Mouse (Mus musculus): Measurements from ENCODE around the gene Eif4e1b. TPM values are rescaled to one million over a fixed set of nuclear protein-coding genes. Genes with fewer than 3 reads are reported as not detected.

The Eif4e1b gene
- polyA plus RNA-seq, 1 experiment from 2014 or later: not detected

DNA sequence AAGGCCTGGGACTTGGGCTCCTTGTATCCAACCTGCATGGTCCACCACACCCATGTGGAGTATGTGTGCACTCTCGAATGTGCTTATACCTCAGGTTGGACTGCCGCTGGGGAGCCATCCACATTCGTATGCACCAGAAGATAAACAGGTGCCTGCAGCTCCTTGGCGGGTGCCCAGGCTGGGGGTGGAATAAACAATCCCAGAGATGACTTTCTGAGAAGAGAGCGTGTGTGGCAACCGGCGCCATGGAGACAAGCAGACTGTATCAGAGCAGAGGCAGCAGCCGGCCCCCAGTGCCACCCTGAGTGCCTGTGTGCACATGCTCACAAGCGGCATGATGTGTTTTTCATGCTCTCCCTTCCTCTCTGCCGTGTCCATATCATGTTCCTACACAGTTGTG is 31.1 kb upstream of the Eif4e1b start:
- no peak overlapping the region for H3K4me2 ChIP-seq
- no peaks in the 10 kb centered on the region for H3K9me3 ChIP-seq (replicated peaks)
- no peaks in the 10 kb centered on the region for H3K36me3 ChIP-seq
- ATAC-seq (ENCODE audit: low read depth) (no peak), DNase-seq (no peak)
- H3K4me3 ChIP-seq (replicated peaks): no peak overlapping the region
- peaks cover 9% of the 10 kb centered on the region for H3K4me1 ChIP-seq (replicated peaks)
- H3K27me3 ChIP-seq: peaks cover 92% of the 10 kb centered on the region
- no peak overlapping the region for H3K9ac ChIP-seq
- no peak overlapping the region for H3K27ac ChIP-seq
- WGBS (ENCODE audit: insufficient replicate concordance): 60% methylated on average over 10 of the region's 10 CpGs

- 55% methylated on average over 6 of the region's 6 CpGs for WGBS (ENCODE audit: insufficient replicate concordance)
- peaks cover 92% of the 10 kb centered on the region for H3K27me3 ChIP-seq
These were observed 30.1 kb upstream of the Eif4e1b start for GRCm38 (mm10) chr13:54753733-54754132.

GRCm38 (mm10) chr13:54754169-54755080 is 29.4 kb upstream of the Eif4e1b start:
- no peak for ATAC-seq (ENCODE audit: low read depth)
- H3K27ac ChIP-seq: no peak overlapping the region
- H3K9ac ChIP-seq: no peak overlapping the region
- H3K4me1 ChIP-seq (replicated peaks): peaks cover 7% of the 10 kb centered on the region
- WGBS (ENCODE audit: insufficient replicate concordance): 34% methylated on average over 12 of the region's 12 CpGs
- H3K27me3 ChIP-seq: peaks cover 92% of the 10 kb centered on the region
- no peak for DNase-seq
- no peaks in the 10 kb centered on the region for H3K9me3 ChIP-seq (replicated peaks)
- H3K4me2 ChIP-seq: no peak overlapping the region
- no peaks in the 10 kb centered on the region for H3K36me3 ChIP-seq
- H3K4me3 ChIP-seq (replicated peaks): no peak overlapping the region

More at GRCm38 (mm10) chr13:54753733-54754132, 30.1 kb upstream of the Eif4e1b start:
- ATAC-seq (ENCODE audit: low read depth) (no peak), DNase-seq (no peak)
- peaks cover 11% of the 10 kb centered on the region for H3K4me1 ChIP-seq (replicated peaks)
- no peak overlapping the region for H3K9ac ChIP-seq
- H3K27ac ChIP-seq: no peak overlapping the region
- no peaks in the 10 kb centered on the region for H3K36me3 ChIP-seq
- no peak overlapping the region for H3K4me3 ChIP-seq (replicated peaks)
- no peaks in the 10 kb centered on the region for H3K9me3 ChIP-seq (replicated peaks)
- no peak overlapping the region for H3K4me2 ChIP-seq

- DNase-seq (no peak), ATAC-seq (ENCODE audit: low read depth) (no peak)
- H3K36me3 ChIP-seq: no peaks in the 10 kb centered on the region
- H3K9me3 ChIP-seq (replicated peaks): no peaks in the 10 kb centered on the region
- H3K27ac ChIP-seq: no peak overlapping the region
- no peak overlapping the region for H3K4me3 ChIP-seq (replicated peaks)
- H3K9ac ChIP-seq: no peak overlapping the region
- H3K4me1 ChIP-seq (replicated peaks): peaks cover 2% of the 10 kb centered on the region; the same call in 1 of the 2 replicates
- 16% methylated on average over 9 of the region's 9 CpGs for WGBS (ENCODE audit: insufficient replicate concordance)
- peaks cover 92% of the 10 kb centered on the region for H3K27me3 ChIP-seq
- H3K4me2 ChIP-seq: no peak overlapping the region
These were observed 28.5 kb upstream of the Eif4e1b start for GRCm38 (mm10) chr13:54755201-54755830.

- Histone ChIP-seq H3K4me3 (replicated peaks) (no peak overlapping the region), H3K4me1 (replicated peaks) (peaks cover 2% of the 10 kb centered on the region; the same call in 1 of the 2 replicates), H3K4me2 (no peak overlapping the region), H3K9ac (no peak overlapping the region), H3K36me3 (no peaks in the 10 kb centered on the region), H3K27ac (no peak overlapping the region), H3K27me3 (peaks cover 90% of the 10 kb centered on the region), H3K9me3 (replicated peaks) (no peaks in the 10 kb centered on the region)
- no peak for DNase-seq
- 69% methylated on average over 8 of the region's 8 CpGs for WGBS (ENCODE audit: insufficient replicate concordance)
- no peak for ATAC-seq (ENCODE audit: low read depth)
These were observed 27.6 kb upstream of the Eif4e1b start for GRCm38 (mm10) chr13:54756156-54756712.

GRCm38 (mm10) chr13:54757093-54757830 is 26.5 kb upstream of the Eif4e1b start:
- Histone ChIP-seq H3K4me3 (replicated peaks) (no peak overlapping the region), H3K9me3 (replicated peaks) (no peaks in the 10 kb centered on the region), H3K27ac (no peak overlapping the region), H3K4me1 (replicated peaks) (peaks cover 2% of the 10 kb centered on the region; the same call in 1 of the 2 replicates), H3K27me3 (peaks cover 87% of the 10 kb centered on the region), H3K36me3 (no peaks in the 10 kb centered on the region), H3K4me2 (peak overlapping the region; percentile 50), H3K9ac (no peak overlapping the region)
- 43% methylated on average over 10 of the region's 10 CpGs for WGBS (ENCODE audit: insufficient replicate concordance)
- no peak for ATAC-seq (ENCODE audit: low read depth)
- DNase-seq: no peak

GRCm38 (mm10) chr13:54758045-54758755 is 25.6 kb upstream of the Eif4e1b start:
- WGBS (ENCODE audit: insufficient replicate concordance): under 1% methylated on average over 43 of the region's 43 CpGs
- H3K4me1 ChIP-seq (replicated peaks): peaks cover 2% of the 10 kb centered on the region; the same call in 1 of the 2 replicates
- H3K27ac ChIP-seq: no peak overlapping the region
- H3K9me3 ChIP-seq (replicated peaks): no peaks in the 10 kb centered on the region
- DNase-seq: peak; percentile 31
- H3K4me2 ChIP-seq: peak overlapping the region; percentile 50
- peaks cover 88% of the 10 kb centered on the region for H3K27me3 ChIP-seq
- H3K36me3 ChIP-seq: no peaks in the 10 kb centered on the region
- ATAC-seq (ENCODE audit: low read depth): peak; percentile 73
- H3K9ac ChIP-seq: no peak overlapping the region
- peak overlapping the region; percentile 30 for H3K4me3 ChIP-seq (replicated peaks)

DNA sequence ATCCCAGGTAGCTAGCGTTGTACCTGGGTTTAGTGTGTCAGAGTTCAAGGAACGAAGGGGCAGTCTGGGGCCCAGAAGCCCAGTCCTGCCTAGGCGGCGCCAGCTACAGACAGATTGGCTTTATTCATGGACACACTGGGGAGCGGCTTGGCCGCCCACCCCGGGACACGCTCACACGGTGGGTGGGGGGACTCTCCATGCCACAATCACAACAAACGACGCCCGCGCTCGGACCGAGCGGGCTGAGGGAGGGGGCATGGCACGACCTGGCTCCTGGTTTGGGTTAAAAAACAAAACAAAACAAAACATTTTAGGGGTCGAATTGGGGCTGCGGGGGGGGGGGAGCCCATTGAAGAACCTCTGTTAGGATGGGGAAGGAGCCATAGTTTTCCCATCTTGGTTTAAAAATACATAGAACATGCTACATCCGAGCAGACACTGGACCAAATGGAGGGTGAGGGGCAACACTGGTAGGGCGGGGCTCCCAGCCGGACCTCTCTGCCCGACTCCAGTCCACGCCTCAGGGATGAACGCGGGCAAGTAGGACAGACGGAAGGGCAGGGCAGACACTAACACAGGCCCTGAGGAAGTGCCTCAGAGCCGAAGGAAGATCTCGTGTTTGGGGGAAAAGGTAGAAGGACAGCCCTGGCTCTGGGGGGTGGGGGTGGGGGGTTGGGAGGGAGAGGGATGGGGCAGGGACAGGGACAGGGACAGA is 24.9 kb upstream of the Eif4e1b start:
- Histone ChIP-seq H3K36me3 (no peaks in the 10 kb centered on the region), H3K27ac (no peak overlapping the region), H3K4me1 (replicated peaks) (peaks cover 2% of the 10 kb centered on the region; the same call in 1 of the 2 replicates), H3K27me3 (peaks cover 89% of the 10 kb centered on the region), H3K4me3 (replicated peaks) (no peak overlapping the region), H3K9me3 (replicated peaks) (no peaks in the 10 kb centered on the region), H3K4me2 (peak overlapping the region; percentile 50; the same call in 1 of the 2 replicates), H3K9ac (no peak overlapping the region)
- no peak; the same call in 1 of the 2 replicates for ATAC-seq (ENCODE audit: low read depth)
- 6% methylated on average over 29 of the region's 29 CpGs for WGBS (ENCODE audit: insufficient replicate concordance)
- no peak for DNase-seq

GRCm38 (mm10) chr13:54759496-54759895 is 24.3 kb upstream of the Eif4e1b start:
- Histone ChIP-seq H3K27ac (no peak overlapping the region), H3K4me1 (replicated peaks) (peaks cover 2% of the 10 kb centered on the region; the same call in 1 of the 2 replicates), H3K27me3 (peaks cover 89% of the 10 kb centered on the region), H3K9me3 (replicated peaks) (no peaks in the 10 kb centered on the region), H3K4me2 (no peak overlapping the region), H3K4me3 (replicated peaks) (no peak overlapping the region), H3K9ac (no peak overlapping the region), H3K36me3 (no peaks in the 10 kb centered on the region)
- ATAC-seq (ENCODE audit: low read depth) (no peak), DNase-seq (no peak)
- WGBS (ENCODE audit: insufficient replicate concordance): 37% methylated on average over 7 of the region's 7 CpGs

Measured in liver, embryonic 13.5 days (tissue).